Mouse (Mus musculus) frontal cortex, adult 2 months (tissue): ENCODE measurements around the gene Homer2. TPM values are rescaled to one million over a fixed set of nuclear protein-coding genes. Genes with fewer than 3 reads are reported as not detected.

Experiments used
- DNase-seq, 2 experiments: peaks; one replicate each; pipeline ENCODE4 v3.0.0; 2022; ENCODE audit warnings: low spot score in 1 of 2; ENCODE audit errors: extremely low spot score in 1 of 2
- polyA plus RNA-seq: library from polyadenylated mRNA; depleted of rRNA; stranded (reverse); fragments of >200 nt; gene quantifications from 2 replicates; pipeline ENCODE4 v1.2.3, GENCODE M21; 2012; rRNA removed

Gene Homer2
- 48.1 and 53.0 TPM in 2 replicates for polyA plus RNA-seq

DNA sequence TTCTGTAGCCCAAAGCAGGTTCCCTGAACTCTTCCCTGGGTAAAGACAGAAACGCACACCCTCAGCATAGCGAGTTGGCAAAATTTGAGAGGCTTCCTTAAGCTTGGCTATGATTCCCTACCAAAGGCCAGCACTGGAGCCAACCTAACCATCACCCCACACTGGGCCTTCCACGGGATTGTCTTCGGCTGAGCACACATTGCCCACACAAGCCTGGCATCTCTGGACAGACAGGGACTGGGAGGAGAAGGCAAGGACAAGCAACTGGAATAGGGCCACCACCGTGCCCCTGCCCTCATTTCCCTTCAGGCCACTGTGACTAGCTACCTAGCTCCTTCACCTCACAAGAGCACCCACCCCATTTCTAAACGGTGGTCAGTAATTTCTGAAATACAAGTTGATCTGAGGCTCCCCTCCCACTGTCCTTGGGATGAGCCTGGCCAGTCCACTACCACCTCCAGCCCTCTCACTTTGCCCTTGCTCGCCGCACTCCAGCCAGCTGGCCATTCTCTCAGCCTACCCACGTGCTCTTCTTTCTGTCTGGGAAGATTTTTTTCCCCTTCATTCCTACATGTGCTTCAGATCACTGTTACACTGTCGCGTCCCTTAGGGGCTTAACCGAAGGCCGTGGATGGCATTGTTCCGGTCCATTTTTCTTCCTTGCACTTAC lies at the start of gene Homer2:
TSS of gene Homer2 (minus strand) at position 57 of the 670 bp plus-strand sequence.
- no peak for DNase-seq

DNA sequence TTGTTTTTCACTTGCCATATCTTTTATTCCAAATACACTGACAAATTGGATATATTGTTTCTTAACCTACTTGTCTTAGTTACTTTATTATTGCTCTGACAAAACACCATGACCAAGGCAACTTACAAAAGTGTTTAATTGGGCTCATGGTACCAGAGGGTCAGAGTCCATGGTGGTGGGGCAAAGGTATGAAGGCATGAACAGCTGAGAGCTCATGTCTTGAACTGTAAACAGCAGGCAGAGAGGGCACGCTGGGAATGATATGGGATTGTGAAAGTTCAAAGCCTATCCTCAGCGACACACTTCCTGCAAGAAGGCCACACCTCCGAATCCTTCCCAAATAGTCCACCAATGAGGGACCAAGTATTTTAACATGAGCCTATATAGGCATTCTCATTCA lies 40.6 kb upstream of the Homer2 start:
- DNase-seq = no peak

DNA sequence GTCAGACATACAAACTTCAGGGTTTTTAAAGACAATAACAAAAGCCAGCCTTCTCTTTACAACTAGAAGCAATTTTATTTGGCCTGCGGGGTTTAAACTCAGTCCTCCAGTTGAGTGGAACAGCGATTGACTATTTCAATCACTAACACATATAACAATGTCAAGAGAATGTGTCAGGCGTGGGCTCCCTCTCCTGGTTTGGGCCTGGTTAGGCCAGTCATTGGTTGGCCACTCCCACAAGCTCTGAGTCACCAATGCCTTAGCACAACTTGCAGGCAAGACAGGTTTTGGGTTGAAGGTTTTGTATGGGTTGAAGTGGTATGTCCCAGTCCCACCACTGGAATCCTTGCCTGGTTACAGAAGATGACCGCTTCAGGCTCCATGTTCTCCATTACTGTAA lies 36.8 kb upstream of the Homer2 start:
- DNase-seq = no peak

DNA sequence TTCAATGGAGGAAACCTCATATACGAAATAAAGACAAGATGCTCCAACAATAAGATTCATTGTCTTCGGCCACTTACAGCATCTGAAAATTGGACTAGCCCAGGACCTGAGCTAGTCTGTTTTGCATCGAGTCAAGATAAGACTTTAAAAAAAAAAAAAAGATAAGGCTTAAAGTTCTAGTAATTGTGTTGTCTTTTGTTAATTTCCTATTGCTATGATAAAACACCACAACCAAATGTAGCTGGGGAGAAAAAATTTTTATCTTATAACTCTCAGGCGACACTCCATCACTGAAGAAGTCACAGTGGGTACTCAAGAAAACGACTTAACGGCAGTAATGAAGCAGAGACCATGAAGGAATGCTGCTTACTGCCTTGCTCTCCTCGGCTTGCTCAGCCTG lies 32.7 kb upstream of the Homer2 start:
- no peak for DNase-seq

DNA sequence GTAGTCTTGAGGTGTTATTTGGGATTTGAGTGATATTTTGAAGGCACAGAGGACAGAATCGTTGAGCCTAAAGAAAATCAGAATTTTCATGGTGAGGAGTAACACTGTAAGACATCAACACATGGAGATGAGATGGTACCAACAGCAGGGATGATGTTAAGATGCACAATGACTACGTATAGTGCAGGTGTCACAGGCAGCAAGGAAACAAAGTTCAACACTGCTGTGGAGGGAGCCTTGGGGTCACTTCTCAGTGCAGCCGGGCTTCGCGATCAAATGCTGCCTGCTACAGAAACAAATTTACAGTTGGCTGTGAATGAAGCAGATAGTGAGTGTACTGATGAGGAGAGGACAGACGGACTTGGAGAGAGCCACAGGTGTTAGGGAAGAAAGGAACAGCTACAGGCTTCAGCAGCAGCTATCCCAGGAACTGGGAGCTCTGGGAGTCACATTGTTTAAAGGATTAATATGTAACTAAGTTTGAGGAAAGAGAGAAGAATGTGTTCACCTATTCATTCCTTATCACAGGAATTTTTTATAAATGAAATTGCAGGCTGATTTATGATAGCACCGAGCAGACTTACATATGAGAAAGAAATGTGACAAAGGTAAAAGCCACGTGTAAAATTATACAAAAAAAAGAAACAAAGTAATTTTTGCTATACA lies 31.5 kb upstream of the Homer2 start:
- DNase-seq = no peak

DNA sequence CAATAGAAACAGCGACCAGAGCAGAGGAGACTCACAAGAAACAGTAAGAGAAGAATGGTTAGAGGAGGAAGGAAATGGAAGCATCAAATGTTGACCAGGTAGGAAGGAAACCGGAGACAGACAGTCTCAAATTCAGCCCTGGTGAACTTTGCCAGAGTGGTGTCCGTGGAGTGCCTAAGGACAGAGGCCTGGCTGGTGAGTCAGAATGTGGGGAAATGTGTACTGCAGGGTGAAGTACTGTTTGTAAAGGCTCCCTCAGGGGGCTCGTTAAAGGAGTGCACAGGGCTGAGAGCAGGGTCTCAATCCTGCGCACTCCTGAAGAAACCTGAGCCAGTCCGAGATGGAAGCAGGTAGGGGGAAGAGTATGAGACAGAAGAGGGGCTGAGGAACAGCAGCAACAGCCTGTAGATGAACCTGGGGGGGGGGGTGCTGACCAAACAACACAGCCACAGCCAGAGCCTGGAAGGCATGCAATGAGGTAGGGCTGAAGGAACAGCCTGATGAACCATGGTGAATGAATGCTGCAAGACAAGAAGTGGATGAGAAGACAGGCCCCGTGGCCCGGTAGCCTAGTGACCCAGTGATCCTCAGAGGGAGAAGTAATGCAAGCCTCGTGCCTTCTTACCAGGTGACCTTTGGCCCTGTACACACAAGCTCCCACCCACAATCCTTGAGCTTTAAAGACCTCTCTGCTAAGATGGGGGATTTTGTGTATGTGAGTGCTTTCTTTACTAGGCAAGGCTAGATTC lies 28.1 kb upstream of the Homer2 start:
- DNase-seq = no peak

DNA sequence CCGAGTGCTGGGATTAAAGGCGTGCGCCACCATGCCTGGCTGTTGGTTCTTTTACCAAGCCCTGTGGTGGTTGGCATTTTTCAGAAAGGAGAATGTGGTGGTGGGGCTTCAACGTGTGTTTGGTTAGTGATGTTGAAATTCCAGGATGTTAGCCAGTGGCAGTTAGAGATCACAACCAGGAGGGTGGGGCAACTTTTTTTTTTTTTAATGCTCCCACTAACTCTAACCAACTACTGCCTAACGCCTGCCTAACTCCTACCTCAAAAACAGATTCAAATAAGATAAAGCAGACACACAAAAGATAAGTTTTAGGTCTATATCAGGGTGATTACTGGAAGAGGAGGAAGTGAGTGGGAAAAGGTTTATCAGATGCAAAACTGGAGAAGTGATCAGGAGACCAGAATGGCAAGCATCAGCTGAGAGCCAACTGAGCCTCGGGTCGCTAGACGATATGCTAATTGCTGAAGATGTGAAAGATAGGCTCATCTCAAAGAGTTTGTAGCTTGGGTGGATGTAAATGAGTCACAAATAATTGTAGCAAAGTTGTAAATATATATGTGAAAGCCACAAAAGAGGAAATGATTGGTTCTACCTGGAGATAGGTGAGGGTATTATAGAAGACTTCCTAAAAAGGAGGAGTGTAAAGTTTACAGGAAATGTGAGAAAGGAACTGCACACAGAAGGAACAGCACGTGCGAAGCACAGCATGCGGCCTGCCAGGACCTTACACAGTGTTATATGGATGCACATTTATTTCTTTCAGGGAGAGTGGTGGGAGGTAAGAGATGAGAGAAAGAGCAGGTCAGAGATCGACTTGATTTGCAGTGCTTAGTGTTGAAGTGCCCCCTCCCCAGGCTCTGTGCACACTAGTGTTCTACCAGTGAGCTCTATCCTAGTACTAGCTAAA lies 25.1 kb upstream of the Homer2 start:
- DNase-seq = no peak

DNA sequence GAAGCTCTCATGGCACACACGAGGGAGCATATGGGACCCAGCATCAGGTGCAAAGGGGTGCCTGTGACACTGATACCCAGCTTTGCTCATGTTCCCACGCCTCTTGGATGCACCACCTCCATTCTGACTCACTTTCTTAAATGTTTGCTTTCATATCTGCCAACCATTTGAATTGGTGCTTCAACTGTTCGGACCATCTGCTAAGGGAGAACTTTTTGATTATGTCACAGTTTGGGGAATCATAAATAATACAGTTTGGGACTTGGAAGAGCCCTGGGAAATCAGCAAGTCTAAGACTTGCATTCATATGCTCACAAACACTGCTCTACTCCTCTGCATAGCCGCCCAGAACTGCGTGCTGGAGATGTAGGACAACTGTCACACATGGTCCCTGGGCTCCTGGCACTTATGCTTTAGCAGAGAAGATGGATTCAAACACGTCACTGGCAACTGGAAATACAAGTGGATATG lies 23.9 kb upstream of the Homer2 start:
- peak; percentile 71 to 73 for DNase-seq

DNA sequence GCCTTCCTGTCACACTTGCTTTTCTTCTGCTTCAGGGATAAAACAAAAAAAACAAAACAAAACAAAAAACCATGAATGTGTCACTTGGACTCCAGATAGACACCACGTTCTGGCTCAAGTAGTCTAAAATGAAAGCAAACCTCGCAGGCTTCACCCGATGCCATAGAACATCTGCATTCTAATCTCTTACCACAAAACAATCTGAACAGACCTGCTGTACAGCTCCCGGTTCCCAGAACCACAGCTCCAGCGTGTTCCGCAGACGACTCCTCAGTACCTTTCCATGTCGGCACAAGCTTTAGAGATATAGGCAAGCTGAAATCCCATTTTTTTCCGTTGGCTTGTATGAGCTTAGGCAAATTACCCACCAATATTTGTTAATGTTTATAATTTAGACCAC lies 22.5 kb upstream of the Homer2 start:
- DNase-seq = no peak

DNA sequence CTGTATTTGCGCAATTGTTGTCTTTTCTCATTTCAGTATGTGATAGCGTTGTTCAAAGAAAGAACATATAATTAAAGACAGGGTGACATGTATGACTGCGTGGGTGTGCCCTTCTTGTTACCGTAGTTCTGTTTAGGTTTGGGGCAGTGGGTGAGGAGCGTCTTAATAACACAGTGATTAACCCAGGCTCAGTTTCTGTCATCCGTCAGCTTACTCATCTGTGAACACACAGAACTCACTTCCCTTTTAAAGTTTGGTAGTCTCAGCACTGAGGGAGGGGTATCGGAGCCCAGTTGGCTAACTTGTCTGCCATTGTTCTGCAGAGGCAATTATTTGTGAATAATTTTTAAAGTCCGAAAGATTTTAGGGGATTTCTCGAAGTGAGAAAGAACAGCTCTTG lies 20.4 kb upstream of the Homer2 start:
- DNase-seq = no peak

DNA sequence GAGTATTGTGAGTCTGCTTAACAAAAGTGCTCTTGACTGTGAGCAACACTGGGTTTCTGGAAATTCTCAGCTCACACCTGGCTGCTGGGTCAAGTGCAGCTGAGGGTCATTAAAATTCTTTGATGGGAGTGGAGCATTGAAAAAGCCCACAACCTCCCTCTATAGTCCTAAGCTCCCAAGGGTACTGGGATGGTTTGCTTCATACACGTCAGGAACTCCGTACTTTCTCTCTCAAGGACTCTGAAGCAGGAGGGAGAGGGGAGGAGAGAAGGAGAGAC lies 19.3 kb upstream of the Homer2 start:
- no peak for DNase-seq

DNA sequence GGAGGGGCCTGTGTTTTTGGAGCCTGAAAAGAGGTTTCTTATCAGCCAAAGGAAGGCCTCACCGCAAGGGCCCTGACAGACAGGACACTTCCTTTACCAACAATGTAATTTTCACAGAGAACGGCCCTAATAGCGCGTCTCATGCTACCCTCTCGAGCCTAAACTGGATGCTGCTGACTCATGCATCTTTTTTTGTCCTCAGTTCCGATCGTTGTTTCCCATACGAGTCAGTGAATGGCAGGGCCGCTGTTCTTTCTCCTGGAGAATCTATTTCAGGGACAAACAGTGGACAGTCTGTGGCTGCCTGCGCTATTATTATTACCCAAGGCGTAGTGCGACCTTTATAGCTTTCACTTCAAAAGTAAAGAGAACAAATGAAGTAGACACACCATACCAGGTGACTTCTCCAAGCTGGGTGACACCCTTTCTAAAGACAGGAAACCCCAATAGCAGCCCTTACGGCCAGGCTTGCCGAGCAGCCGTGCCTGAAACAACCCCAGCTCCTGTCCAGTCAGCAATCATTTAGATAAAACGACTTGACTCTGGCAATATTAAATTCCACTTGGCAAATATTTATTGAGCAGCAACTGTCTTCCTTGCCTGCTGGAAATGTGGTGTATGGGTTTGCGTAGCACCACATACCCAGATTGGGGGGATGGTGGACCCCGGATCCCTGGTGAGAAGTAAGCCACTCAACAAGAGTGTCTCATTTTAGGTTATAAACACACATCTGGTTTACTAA lies 18.8 kb upstream of the Homer2 start:
- DNase-seq = peak in 1 of 2 experiments; percentile 37

DNA sequence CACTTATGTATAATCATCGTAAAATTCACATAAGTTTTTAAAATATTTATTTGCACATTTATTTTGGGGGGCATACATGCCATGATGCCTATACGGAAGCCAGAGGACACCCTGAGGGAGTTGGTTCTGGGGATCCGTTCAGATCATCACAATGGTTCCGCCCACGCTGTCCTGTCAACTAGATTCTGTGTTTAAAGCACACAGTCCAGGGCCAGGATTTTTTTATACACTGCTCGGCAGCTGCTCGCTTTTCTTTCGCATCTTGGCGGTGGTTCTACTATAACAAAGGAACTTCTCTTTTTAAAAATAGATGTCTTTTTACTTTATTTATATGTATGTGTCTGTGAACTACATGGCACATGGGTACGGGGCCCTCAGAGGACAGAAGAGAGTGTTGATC lies 16.5 kb upstream of the Homer2 start:
- peak in 1 of 2 experiments; percentile 12 for DNase-seq

DNA sequence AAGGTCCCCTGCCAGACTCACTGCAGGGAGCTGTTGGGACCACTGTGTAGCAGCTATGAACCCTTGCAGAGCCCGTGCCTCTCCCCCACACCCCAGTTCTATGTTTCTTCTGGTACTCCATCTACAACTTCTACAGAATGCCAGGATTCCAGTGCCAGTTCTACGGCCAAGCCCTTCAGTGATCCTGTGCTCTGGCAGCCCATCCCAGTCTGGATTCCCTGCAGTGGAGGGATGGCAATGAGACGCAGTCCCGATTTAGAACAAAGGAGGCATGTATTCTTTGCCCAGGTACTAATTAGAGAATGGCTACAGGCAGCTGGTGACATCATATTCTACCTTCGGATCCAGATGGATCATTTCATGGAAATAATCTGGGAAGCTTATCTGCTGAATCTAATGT lies 13.9 kb upstream of the Homer2 start:
- DNase-seq = no peak

DNA sequence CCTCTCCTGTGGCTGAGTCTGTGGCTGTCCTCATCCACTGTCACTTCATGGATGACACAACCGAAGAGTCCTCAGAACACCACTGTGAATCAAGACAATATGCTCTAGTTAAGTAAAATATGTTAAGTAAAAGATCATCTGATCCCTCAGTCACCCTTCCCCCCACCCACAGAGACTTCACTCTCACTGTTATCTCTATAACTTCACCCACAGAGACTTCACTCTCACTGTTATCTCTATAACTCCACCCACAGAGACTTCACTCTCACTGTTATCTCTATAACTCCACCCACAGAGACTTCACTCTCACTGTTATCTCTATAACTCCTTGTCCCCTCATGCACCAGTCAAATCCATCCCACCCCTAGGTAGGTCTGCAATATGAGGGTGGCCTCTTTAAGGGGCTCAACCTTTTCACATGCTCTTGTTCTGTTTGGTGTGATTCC lies 11.9 kb upstream of the Homer2 start:
- no peak for DNase-seq

DNA sequence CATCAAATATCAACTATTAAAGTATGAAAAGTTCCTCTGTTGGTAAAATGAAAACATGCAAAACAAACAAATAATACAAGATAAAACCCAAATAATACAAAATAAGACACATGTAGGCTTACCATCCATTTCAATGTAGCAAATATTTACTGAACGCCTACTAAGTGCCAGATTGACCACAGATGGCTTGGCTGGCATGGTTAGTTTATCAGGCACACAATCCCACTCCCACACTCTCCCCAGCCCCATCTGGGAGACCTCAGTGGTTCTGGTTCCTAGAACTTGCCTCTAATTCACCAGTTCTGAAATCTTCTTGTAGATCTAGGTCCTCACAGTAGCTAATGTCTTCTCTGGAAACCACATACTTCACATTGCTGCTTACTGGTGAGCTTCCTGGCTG lies 11.3 kb upstream of the Homer2 start:
- DNase-seq = no peak

DNA sequence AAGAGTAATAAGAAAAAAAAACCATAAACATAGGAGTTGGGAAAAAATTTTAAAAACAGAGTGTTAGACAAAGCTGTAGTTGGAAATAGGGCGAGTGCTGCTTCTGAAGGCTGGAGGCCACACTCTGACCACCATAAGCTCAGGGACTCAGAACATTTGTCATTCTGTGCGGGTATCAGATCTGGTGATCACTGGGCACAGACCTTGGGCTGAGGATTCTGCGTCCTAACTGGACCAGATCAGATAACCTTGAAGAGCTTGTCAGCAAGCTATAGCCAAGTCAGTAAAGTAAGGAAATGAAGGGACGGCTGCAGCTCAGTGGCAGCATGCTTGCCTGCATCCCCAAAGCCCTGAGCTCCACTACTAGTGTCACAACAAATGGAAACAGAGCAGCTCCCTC lies 2.8 kb upstream of the Homer2 start:
- DNase-seq = no peak

DNA sequence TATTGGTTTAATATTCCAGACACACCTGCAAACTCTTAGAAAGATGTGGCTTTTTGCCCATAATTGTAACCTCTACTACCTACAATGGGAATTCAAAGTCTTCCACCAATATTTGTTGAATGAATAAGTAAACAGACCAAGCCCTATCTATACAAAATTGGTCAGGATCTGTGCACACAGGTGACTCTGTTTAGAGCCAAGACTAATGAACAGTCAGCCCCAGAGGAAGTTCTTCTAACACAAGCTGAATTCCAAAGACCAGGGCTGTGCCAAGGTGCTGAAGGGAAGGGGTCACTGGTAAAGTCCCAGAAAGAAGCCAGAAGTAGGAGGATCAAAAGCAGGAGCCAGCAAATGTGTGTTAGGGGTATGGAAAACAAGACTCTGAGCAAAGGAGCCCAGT lies 838 bp upstream of the Homer2 start:
- no peak for DNase-seq

DNA sequence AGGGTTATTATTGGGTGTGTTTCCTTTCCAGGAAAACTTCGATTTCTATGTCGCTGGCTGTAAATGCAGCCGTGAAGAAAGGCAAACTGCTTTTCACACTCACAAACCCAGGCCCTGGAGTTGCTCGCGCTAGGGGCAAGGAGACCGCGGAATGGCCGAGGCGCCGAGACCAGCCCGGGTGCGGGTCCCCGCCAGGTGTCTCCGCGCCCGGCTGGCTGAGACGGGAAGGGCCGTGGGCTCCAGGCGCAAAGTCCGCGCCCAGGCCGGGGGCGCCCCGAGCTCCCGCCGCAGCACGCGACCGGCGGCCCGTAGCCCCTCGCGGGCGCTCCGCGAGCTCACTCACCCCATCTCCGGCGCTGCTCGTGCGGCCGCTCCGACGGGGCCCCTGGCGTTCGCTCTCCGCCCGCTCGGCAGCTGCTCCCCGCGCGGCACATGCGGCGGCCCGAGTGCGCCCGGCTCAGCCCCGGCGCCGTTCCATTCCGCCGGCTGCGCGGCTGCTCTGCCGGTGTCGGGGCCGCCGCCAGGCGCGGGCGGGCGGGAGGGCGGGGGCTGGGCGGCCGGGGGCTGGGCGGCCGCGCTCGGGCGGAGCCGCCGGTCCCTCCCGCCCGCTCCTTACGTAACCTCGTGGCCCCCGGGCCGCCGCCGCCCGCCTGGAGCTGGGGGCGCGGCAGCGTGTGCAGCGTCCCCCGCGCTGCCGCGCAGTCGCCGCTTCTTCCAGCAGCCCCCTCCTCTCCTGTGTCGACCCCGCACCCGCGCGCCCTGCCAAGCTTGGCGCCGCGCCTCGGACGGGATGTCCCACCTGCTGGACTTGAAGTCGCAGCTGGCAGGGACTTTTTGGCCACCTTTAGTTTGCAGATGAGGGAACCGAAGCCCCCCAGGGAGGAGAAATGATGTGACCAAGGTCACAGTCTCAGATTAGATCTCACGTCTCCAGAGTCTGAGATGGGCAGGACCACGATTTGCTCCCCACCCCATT lies 623 bp downstream of the Homer2 start:
- no peak for DNase-seq
